Mouse (Mus musculus) stomach, postnatal 0 days (tissue): ENCODE data around the gene Coro2a.

Experiments used
- CTCF ChIP-seq: IDR thresholded peaks from 2 replicates; pipeline ENCODE4 v1.5.1; 2016; ENCODE audit warnings: antibody characterized with exemption, low read depth, mild to moderate bottlenecking, moderate library complexity
- EP300 ChIP-seq: optimal IDR thresholded peaks from 2 replicates; pipeline ENCODE3; 2016; ENCODE audit warnings: antibody characterized with exemption

GRCm38 (mm10) chr4:46532926-46533325 lies 69.1 kb downstream of the Coro2a start:
- TF ChIP-seq CTCF (no peak), EP300 (no peak)
